Mouse (Mus musculus) stomach, postnatal 0 days (tissue): ENCODE results near the gene Phlda3.

Source experiments
- CTCF ChIP-seq: IDR thresholded peaks from 2 replicates; pipeline ENCODE4 v1.5.1; 2016; ENCODE audit warnings: antibody characterized with exemption, low read depth, mild to moderate bottlenecking, moderate library complexity
- EP300 ChIP-seq: optimal IDR thresholded peaks from 2 replicates; pipeline ENCODE3; 2016; ENCODE audit warnings: antibody characterized with exemption

- TF ChIP-seq CTCF (no peak), EP300 (no peak)
These were observed 10.0 kb upstream of the Phlda3 start for GRCm38 (mm10) chr1:135755913-135756312.
